Mouse (Mus musculus): ENCODE measurements around the gene Alox5ap. TPM values are rescaled to one million over a fixed set of nuclear protein-coding genes. Genes with fewer than 3 reads are reported as not detected.

Alox5ap gene
- polyA plus RNA-seq (2015; fragmentation: Nextera tagmentation; extraction: Ambion mirVana) = 8.3 and 8.8 TPM in 2 replicates

DNA sequence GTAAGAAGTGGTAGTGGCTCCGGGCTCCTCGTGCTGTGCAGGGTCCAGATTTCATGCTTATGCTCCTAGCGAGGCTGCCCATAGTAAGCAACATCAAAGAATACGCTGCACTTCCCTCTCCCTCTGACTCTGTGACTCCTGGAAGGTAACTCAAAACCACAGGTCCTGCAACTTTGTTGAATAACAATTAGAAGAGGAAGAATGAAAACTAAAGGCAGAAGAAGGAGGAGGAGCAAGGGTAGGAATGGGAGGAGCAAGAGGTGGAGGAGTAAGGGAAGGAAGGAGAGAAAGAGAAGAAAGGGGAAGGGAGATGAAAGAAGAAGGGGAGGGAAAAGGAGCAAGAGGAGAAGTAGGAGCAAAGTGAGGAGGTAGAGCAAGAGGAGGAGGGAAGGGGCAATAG, at the start of gene Alox5ap:
TSS of gene Alox5ap (plus strand) at position 363 of the 400 bp plus-strand sequence.
- Histone ChIP-seq H3K9me3 (no peaks in the 10 kb centered on the region), H3K4me2 (replicated peaks) (no peak within 1 kb of the TSS), H3K27ac (replicated peaks) (no peak within 1 kb of the TSS), H3K27me3 (no peaks in the 10 kb centered on the region), H3K9ac (replicated peaks) (no peak within 1 kb of the TSS), H3K4me1 (no peaks in the 10 kb centered on the region), H3K36me3 (no peaks in the 10 kb centered on the region), H3K4me3 (no peak within 1 kb of the TSS)
- no peak for ATAC-seq (replicated peaks)
- WGBS = 50% methylated on average over 4 of the region's 4 CpGs

GRCm38 (mm10) chr5:149215540-149215939, 49.0 kb upstream of the Alox5ap start:
- Histone ChIP-seq H3K4me3 (no peak overlapping the region), H3K9me3 (no peaks in the 10 kb centered on the region), H3K27me3 (no peaks in the 10 kb centered on the region), H3K27ac (replicated peaks) (no peak overlapping the region), H3K9ac (replicated peaks) (no peak overlapping the region), H3K36me3 (peaks cover 56% of the 10 kb centered on the region), H3K4me1 (no peaks in the 10 kb centered on the region), H3K4me2 (replicated peaks) (no peak overlapping the region)
- ATAC-seq (replicated peaks) = no peak
- 98% methylated on average over 7 of the region's 7 CpGs for WGBS

GRCm38 (mm10) chr5:149217524-149218357, 46.8 kb upstream of the Alox5ap start:
- Histone ChIP-seq H3K4me1 (no peaks in the 10 kb centered on the region), H3K9me3 (no peaks in the 10 kb centered on the region), H3K4me2 (replicated peaks) (no peak overlapping the region), H3K27me3 (no peaks in the 10 kb centered on the region), H3K4me3 (no peak overlapping the region), H3K9ac (replicated peaks) (no peak overlapping the region), H3K27ac (replicated peaks) (no peak overlapping the region), H3K36me3 (peaks cover 43% of the 10 kb centered on the region)
- peak; percentile 35; the same call in 1 of the 2 replicates for ATAC-seq (replicated peaks)
- 82% methylated on average over 6 of the region's 6 CpGs for WGBS

DNA sequence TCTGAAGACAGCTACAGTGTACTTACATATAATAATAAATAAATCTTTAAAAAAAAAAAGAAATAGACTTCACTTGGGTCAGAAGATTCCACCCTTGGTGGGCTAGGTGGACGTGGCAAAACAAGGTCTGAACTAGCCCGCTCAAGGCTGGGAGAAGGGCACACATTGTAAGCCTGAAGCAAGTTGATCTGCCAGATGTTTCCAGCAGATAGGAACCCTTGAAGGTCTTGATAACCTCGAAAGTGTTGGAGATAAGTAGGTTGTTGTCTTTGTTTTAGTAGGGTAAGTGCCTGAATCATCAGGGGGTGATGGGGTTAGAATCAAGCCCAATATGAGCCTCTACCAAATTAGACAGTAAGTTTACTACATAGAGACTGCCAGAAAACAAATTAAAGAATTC, 45.1 kb upstream of the Alox5ap start:
- no peak overlapping the region for H3K4me3 ChIP-seq
- peaks cover 26% of the 10 kb centered on the region for H3K36me3 ChIP-seq
- H3K4me1 ChIP-seq = peaks cover 4% of the 10 kb centered on the region; the same call in 1 of the 2 replicates
- 86% methylated on average over 3 of the region's 3 CpGs for WGBS
- H3K4me2 ChIP-seq (replicated peaks) = no peak overlapping the region
- H3K9ac ChIP-seq (replicated peaks) = no peak overlapping the region
- no peaks in the 10 kb centered on the region for H3K27me3 ChIP-seq
- H3K27ac ChIP-seq (replicated peaks) = no peak overlapping the region
- H3K9me3 ChIP-seq = no peaks in the 10 kb centered on the region
- no peak for ATAC-seq (replicated peaks)

- no peaks in the 10 kb centered on the region for H3K9me3 ChIP-seq
- 89% methylated on average over 4 of the region's 4 CpGs for WGBS
- H3K4me3 ChIP-seq = no peak overlapping the region
- no peak for ATAC-seq (replicated peaks)
- H3K27me3 ChIP-seq = no peaks in the 10 kb centered on the region
- no peak overlapping the region for H3K9ac ChIP-seq (replicated peaks)
- H3K27ac ChIP-seq (replicated peaks) = no peak overlapping the region
- H3K4me2 ChIP-seq (replicated peaks) = no peak overlapping the region
- H3K4me1 ChIP-seq = peaks cover 7% of the 10 kb centered on the region; the same call in 1 of the 2 replicates
- H3K36me3 ChIP-seq = peaks cover 9% of the 10 kb centered on the region
Measured at GRCm38 (mm10) chr5:149221355-149221754, 43.2 kb upstream of the Alox5ap start.

GRCm38 (mm10) chr5:149224666-149225065, 39.9 kb upstream of the Alox5ap start:
- H3K9me3 ChIP-seq = no peaks in the 10 kb centered on the region

GRCm38 (mm10) chr5:149228700-149229618, 35.6 kb upstream of the Alox5ap start:
- Histone ChIP-seq H3K4me1 (peaks cover 9% of the 10 kb centered on the region; the same call in 1 of the 2 replicates), H3K27ac (replicated peaks) (peak overlapping the region; percentile 89), H3K9ac (replicated peaks) (peak overlapping the region; percentile 48), H3K4me3 (peak overlapping the region; percentile 46), H3K4me2 (replicated peaks) (peak overlapping the region; percentile 43), H3K27me3 (no peaks in the 10 kb centered on the region), H3K36me3 (no peaks in the 10 kb centered on the region), H3K9me3 (no peaks in the 10 kb centered on the region)
- peak; percentile 99 for ATAC-seq (replicated peaks)
- WGBS = 2% methylated on average over 55 of the region's 55 CpGs

More at GRCm38 (mm10) chr5:149224666-149225065, 39.9 kb upstream of the Alox5ap start:
- H3K27me3 ChIP-seq = no peaks in the 10 kb centered on the region
- H3K27ac ChIP-seq (replicated peaks) = no peak overlapping the region
- H3K9ac ChIP-seq (replicated peaks) = no peak overlapping the region
- H3K4me3 ChIP-seq = no peak overlapping the region
- WGBS = 12% methylated on average over 7 of the region's 7 CpGs
- H3K4me2 ChIP-seq (replicated peaks) = no peak overlapping the region
- H3K4me1 ChIP-seq = peaks cover 8% of the 10 kb centered on the region; the same call in 1 of the 2 replicates
- no peak for ATAC-seq (replicated peaks)
- no peaks in the 10 kb centered on the region for H3K36me3 ChIP-seq

DNA sequence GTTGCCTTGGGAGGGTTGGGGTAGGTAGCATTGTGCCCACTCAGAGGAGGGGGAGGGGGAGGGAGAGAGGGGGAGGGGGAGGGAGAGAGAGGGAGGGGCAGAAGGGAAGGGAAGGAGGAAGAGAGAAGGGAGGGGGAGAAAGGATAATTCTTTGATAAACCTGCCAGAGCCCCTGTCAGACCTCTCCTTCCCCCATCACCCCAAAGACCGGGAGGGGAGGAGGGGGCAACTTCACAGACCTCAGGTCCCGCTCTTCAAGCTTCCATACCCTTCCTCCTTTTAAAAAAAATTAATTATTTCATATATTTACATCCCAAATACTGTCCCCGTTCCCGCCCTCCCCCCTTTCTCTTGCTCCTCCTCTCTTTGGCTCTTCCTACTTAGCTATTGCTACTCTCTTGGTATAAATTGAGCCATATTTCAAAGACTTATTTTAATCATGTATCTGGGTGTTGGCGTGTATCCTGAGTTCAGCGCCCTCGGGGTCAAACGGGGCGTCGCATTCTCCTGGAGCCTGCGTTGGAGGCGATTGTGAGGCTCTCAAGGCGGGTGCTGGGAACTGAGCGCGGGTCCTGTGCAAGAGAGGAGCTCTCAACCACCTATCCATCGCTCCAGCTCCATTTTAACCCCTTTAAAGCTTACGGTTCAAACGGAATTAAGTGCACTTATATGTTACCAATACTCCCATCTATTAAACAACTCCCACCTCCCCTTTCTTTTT, 34.8 kb upstream of the Alox5ap start:
- WGBS = 79% methylated on average over 18 of the region's 18 CpGs
- Histone ChIP-seq H3K4me3 (peak overlapping the region; percentile 46), H3K4me2 (replicated peaks) (peak overlapping the region; percentile 43), H3K27me3 (no peaks in the 10 kb centered on the region), H3K4me1 (0 out of 2 replicates have a peak, but pooled peaks cover 2% of the 10 kb centered on the region), H3K27ac (replicated peaks) (peak overlapping the region; percentile 89), H3K9ac (replicated peaks) (peak overlapping the region; percentile 48), H3K9me3 (no peaks in the 10 kb centered on the region), H3K36me3 (no peaks in the 10 kb centered on the region)
- ATAC-seq (replicated peaks) = no peak; the same call in 1 of the 2 replicates

DNA sequence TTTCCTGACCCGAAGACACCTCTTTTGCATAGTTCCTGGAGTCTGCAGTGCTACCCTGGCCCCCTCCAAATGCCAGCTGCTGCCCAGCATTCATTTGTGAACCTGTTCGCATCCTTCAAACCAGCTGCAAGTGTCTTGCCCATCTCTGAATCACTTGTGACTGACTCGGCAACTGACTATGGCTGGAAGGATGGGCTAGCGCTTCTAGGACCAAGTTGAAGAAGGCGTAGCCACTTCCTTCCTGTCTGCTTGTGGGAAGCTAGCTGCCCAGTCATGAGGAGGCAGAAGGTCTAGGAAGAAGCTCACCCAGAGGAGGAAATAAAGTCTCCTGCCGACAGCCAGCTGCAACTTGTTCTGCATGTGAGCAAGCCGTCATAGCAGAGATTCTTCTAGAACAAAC, 29.6 kb upstream of the Alox5ap start:
- no peaks in the 10 kb centered on the region for H3K36me3 ChIP-seq
- no peak for ATAC-seq (replicated peaks)
- no peak overlapping the region for H3K27ac ChIP-seq (replicated peaks)
- H3K4me1 ChIP-seq = 0 out of 2 replicates have a peak, but pooled peaks cover 3% of the 10 kb centered on the region
- no peaks in the 10 kb centered on the region for H3K27me3 ChIP-seq
- no peak overlapping the region for H3K9ac ChIP-seq (replicated peaks)
- 93% methylated on average over 7 of the region's 7 CpGs for WGBS
- H3K9me3 ChIP-seq = no peaks in the 10 kb centered on the region
- no peak overlapping the region for H3K4me3 ChIP-seq
- no peak overlapping the region for H3K4me2 ChIP-seq (replicated peaks)

GRCm38 (mm10) chr5:149237221-149237950, 27.2 kb upstream of the Alox5ap start:
- no peak overlapping the region for H3K27ac ChIP-seq (replicated peaks)
- H3K9me3 ChIP-seq = no peaks in the 10 kb centered on the region
- H3K27me3 ChIP-seq = no peaks in the 10 kb centered on the region
- H3K36me3 ChIP-seq = no peaks in the 10 kb centered on the region
- H3K9ac ChIP-seq (replicated peaks) = no peak overlapping the region
- H3K4me1 ChIP-seq = 0 out of 2 replicates have a peak, but pooled peaks cover 3% of the 10 kb centered on the region
- H3K4me3 ChIP-seq = no peak overlapping the region
- 74% methylated on average over 24 of the region's 24 CpGs for WGBS
- H3K4me2 ChIP-seq (replicated peaks) = no peak overlapping the region
- ATAC-seq (replicated peaks) = no peak

- 87% methylated on average over 5 of the region's 5 CpGs for WGBS
- no peak for ATAC-seq (replicated peaks)
Measured at GRCm38 (mm10) chr5:149242467-149242866, 22.1 kb upstream of the Alox5ap start.

More at GRCm38 (mm10) chr5:149242467-149242866, 22.1 kb upstream of the Alox5ap start:
- H3K9me3 ChIP-seq = no peaks in the 10 kb centered on the region
- H3K27ac ChIP-seq (replicated peaks) = no peak overlapping the region
- H3K4me2 ChIP-seq (replicated peaks) = no peak overlapping the region
- H3K27me3 ChIP-seq = no peaks in the 10 kb centered on the region
- peaks cover 6% of the 10 kb centered on the region; the same call in 1 of the 2 replicates for H3K4me1 ChIP-seq
- no peaks in the 10 kb centered on the region for H3K36me3 ChIP-seq
- no peak overlapping the region for H3K4me3 ChIP-seq
- no peak overlapping the region for H3K9ac ChIP-seq (replicated peaks)
